Mouse (Mus musculus): Measurements from ENCODE around the gene Rere.

DNA sequence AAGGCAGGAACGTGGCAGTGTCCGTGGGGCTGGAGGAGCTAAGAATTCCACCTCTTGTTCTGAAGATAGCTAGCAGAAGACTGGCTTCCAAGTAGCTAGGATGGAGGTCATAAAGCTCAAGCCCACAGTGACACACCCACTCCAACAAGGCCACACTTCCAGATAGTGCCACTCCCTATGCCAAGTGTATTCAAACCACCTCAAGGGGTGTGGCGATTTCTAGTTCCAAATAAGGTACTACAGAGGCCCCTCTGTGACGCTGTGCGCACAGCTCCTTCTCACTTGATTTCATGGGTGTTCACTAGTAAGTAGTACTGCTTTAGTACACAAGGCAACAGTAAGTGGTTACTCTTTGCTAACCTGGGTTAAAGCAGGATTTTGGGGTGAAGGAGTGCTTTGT is 237.4 kb downstream of the Rere start:
- no peak for TF ChIP-seq CTCF (conservative IDR thresholded peaks at IDR 0.05; ENCODE audit: insufficient read depth, insufficient read length, low read depth, low read length)
- no peak for TF ChIP-seq POLR2A (IDR thresholded peaks at IDR 0.05; ENCODE audit: low read depth, low read length)
